Mouse (Mus musculus): Measurements from ENCODE around the gene Gstp2.
A peak's percentile ranks its signal among the peaks of the same experiment; 100 is the strongest.
"Not testable (repeated sequence)": the region's sequence is repeated elsewhere in the genome, so short reads cannot be mapped to it uniquely, and the experiment has no call there.

The Gstp2 gene

DNA sequence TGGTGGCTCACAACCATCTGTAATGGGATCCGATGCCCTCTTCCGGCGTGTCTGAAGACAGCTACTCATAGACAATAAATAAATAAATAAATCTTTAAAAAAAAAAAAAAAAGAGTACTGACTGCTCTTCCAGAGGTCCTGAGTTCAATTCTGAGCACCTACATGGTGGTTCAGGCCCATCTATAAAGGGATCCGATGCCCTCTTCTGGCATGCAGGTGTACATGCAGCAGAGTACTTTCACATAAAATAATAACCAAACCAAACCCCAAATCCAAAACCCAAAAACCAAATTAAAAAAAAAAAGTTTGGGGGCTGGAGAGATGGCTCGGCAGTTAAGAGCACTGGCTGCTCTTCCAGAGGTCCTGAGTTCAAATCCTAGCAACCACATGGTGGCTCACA lies 3.2 kb upstream of the Gstp2 start:
- not testable (repeated sequence) for DNase-seq (ENCODE audit: low spot score in 2 of 2)

DNA sequence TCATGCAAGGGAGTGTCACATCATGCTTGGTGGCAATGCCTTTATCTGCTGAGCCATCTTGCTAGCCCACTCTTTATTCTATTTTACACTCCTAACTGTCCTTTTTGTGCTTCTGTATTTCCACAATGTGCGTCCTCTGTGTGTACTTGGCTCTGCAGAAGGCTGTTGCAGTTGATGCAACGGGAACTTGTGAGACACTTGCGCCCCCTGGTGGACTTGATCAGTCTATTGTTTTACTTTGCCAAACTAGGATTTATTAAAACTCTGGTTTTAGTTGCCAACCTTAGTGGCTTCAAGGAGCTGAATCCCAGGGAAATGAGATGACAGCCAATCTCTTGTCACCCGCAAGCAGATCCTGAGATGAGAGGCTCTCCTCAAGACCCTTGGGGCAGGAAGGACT lies 2.0 kb upstream of the Gstp2 start:
- DNase-seq (ENCODE audit: low spot score in 2 of 2): peak; percentile 59 to 77

DNA sequence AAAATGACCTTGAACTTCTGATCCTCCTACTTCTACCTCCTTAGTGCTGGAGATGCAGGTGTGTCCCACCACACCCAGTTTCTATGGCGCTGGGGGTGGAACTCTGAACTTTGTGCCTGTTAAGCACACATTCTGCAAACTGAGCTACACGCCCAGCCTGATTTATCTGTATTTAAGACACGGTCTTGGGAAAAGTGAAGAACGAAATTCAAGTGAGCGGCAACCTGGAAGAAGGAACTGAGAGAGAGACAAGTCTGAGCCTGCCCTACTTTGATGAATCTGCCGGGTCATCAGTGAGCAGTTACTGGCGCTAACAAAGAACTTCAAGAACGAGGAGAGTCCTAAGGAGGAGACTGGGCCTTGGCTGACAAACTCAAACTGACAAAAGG lies 1.0 kb upstream of the Gstp2 start:
- peak in 1 of 2 experiments; percentile 31 for DNase-seq (ENCODE audit: low spot score in 2 of 2)

DNA sequence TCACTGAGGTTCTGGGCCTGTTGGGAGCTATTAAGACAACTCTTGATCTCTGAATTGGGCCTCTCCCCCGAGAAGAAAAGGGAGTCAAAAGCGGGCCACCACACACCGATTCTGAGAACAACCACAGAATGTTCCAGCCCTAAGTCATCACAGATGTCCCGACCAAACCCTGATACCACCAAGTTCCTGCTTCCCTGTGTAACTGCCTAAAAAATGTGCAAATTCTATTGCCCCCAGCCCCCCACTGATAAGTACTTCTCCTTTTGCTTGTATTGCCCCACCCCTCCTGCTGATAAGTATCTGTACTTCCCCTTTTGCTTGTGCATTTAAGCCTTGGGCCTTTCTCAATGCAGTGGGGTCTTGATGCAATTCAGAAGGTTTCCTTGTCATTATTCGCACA lies 1.7 kb downstream of the Gstp2 start:
- not testable (repeated sequence) for DNase-seq (ENCODE audit: low spot score in 2 of 2)

DNA sequence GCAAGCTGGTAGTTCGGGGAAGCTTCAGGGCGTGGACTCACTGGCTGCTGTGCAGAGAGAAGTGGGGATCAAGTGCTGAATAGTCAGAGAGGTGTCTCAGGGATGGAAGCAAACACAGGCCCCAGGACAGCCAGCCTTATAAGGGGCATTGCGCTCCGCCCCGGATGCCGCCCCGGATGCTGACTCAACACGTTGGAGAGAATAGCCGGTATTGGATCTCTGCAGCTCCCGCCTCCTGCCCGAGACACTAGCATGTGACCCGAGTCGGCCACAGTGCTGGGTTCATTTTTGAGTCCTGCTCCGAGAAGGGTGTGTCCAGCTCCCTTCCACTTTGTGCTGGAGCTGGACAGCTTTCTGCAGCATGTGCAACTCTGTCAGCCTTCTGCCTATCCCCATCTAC lies 3.7 kb downstream of the Gstp2 start:
- peak; percentile 42 to 65 for DNase-seq (ENCODE audit: low spot score in 2 of 2)

DNA sequence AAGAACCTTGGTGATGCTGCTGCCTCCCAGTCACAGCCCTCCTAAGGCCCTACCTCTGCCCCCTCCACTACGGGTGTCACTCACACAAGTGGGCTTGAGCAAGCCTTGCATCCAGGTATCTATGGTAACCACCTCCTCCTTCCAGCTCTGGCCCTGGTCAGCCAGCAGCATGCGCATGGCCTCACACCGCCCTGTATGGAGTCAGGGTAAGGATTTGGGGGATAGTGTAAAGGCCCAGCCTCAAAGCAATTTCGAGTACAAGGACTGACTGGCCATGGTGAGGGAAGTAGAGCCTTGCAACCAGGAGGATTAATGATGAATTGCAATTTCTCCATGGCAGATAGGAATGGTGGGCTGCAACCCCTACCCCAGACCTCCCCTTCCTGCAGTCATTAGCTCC lies 4.3 kb downstream of the Gstp2 start:
- not testable (repeated sequence) for DNase-seq (ENCODE audit: low spot score in 2 of 2)

DNA sequence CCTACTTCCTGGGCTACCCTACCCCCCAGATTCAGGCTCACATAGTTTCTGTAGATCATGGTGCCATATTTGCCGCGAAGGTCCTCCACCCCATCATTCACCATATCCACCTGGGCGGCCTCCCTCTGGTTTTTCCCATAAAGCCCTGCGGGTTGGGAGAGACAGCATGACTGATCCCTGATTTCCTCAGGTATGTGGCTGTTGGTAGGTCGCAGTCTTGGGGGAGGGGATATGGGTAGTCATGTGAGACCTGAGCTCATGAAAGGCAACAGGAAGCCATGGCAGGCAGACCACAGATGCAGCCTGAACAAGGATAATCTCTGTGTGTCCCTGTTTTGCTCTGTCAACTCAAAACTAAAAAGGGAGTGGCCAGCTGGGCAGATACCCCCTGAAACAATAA lies 4.9 kb downstream of the Gstp2 start:
- not testable (repeated sequence) for DNase-seq (ENCODE audit: low spot score in 2 of 2)

DNA sequence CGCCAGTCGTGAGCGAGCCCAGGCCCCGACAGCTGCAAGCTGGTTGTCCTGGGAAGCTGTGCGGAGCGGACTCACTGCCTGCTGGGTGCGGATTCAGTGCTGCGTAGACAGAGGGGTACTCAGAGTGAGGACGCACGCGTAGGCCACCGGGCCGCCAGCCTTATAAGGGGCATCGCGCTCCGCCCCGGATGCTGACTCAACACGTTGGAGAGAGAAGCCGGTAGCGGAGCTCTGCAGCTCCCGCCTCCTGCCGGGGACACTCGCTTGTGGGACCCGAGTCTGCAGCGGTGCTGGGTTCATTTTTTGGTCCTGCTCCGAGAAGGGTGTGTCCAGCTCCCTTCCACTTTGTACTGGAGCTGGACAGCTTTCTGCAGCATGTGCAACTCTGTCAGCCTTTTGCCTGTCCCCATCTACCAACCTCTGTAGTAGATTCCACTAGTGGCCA lies 8.0 kb downstream of the Gstp2 start, which contains the start of gene Gstp1:
TSS of gene Gstp1 (minus strand) at position 198 of the 445 bp plus-strand sequence.
- DNase-seq (ENCODE audit: low spot score in 2 of 2): peak; percentile 86 to 91

DNA sequence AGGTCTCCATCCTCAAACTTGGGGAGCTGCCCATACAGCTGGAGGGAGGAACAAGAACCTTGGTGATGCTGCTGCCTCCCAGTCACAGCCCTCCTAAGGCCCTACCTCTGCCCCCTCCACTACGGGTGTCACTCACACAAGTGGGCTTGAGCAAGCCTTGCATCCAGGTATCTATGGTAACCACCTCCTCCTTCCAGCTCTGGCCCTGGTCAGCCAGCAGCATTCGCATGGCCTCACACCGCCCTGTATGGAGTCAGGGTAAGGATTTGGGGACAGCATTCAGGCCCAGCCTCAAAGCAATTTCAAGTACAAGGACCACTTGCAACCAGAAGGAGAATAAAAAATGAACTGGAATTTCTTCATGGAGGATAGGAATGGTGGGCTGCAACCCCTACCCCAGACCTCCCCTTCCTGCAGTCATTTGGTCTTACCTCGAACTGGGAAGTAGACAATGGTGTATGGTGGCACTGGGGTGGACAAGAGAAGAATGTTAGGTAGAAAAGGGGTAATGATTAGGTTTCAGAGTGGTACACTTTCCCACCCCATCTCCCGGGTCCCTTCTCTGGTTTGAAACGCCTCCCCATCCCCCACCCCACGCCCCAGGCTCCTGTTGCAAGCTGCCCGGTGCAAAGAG lies 8.6 kb downstream of the Gstp2 start:
- not testable (repeated sequence) for DNase-seq (ENCODE audit: low spot score in 2 of 2)

DNA sequence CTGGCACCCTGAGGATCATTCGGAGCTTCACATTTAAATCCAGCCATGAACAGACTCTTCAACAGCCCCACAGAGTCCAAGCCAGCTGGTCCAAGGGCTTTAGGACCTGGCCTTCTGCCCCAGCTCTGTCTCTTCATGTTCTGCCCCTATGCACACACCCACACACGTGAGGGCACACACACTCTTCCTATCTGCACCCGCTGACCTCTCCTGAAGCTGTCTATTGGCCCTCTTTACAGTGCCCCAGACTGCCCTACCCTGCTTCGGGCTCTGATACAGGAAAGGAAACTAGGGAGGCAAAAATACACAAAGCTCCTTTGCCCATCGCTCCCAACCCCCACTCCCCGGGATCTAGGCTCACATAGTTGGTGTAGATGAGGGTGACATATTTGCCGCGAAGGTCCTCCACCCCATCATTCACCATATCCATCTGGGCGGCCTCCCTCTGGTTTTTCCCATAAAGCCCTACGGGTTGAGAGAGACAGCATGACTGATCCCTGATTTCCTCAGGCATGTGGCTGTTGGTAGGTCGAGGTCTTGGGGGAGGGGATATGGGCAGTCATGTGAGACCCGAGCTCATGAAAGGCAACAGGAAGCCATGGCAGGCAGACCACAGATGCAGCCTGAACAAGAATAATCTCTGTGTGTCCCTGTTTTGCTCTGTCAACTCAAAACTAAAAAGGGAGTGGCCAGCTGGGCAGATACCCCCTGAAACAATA lies 9.3 kb downstream of the Gstp2 start:
- no peak for DNase-seq (ENCODE audit: low spot score in 2 of 2)

DNA sequence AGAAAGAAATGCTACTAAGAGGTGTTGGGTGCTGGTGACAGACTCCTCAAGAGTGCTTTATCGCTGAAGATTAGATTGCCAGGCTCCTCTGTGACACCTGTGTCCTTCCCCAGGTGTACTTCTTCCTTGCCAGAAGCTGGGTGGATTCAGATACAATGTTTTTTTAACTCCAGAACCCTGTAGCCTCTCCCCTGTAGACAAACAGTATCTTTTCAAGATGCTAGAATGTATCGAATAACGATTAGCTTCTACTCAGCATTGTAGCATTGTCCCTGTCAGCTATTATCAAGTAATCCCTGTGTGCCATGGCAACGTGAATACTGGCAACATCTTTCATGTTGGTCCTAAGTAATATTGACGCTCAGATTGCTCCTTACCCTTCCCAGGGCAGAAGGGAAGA lies 12.1 kb downstream of the Gstp2 start:
- DNase-seq (ENCODE audit: low spot score in 2 of 2): no peak

DNA sequence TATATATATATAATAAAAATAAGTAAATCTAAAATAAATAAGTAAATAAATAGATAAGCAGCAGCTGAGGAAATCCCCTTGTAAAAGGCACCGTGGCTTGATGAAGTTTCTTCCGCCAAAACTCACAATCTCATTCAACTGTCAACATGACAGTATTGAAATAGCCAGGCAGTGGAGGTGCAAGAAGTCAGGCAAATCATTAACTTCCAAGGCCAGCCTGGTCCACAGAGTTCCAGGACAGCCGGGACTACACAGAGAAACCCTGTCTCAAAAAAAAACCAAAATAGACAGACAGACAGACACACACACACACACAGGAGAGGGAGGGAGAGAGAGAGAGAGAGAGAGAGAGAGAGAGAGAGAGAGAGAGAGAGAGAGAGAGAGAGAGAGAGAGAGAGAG lies 12.5 kb downstream of the Gstp2 start:
- no peak for DNase-seq (ENCODE audit: low spot score in 2 of 2)

DNA sequence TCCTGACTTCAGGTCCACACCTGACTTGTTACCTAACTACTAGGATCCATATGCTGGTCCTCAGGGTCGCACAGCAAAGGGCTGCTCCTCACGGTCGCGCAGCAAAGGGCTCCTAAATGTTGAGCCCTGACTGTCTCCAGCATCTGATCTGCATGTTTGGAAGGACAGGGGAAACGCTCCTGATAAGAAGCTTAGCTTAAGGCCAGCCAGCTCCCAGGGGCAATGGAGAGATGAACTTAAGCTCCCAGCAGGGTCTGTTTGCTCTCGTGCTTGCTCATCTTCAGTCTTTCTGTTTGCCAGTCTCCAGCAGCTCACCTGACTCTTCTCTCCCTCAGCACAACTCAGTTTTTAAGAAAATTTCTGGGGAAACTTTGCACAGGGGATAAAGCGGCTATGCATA lies 13.2 kb downstream of the Gstp2 start:
- DNase-seq (ENCODE audit: low spot score in 2 of 2): no peak

DNA sequence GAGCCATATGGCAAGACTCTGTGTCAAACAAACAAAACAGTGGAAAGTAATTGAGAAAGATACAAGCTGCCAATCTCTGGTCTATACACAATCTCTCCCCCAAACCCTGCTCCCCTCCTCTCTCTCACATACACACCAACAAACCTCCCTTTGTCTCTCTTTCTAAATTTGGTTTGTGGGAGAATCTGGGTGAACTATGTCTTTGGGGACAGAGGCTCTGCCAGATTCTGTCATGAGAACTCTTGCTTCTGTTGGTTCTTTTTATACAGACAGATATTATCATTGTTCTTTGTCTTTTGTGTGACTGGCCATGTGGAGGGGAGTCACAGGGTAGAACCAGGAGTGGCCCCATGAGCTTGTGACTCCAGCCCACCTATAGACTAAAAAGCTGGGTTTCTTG lies 18.2 kb downstream of the Gstp2 start:
- DNase-seq (ENCODE audit: low spot score in 2 of 2): no peak

DNA sequence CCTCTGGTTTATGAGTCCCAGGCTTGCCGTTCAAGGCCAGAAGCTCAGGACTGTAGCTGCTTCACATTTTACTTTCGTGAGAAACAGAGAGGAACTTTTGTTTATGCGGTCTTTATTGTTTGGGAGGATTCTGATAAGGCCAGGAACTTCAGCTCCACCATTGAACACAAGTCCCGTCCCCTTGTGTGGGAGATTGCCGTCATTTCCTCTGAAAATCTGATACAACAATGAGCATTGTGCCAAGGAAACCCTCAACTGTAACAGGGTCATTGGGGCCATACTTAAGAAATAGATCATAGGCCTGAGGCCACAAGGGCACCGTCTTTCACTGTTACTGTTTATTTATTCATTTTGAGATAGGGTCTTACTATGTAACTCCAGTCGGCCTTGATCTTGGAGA lies 22.6 kb downstream of the Gstp2 start:
- DNase-seq (ENCODE audit: low spot score in 2 of 2): no peak

DNA sequence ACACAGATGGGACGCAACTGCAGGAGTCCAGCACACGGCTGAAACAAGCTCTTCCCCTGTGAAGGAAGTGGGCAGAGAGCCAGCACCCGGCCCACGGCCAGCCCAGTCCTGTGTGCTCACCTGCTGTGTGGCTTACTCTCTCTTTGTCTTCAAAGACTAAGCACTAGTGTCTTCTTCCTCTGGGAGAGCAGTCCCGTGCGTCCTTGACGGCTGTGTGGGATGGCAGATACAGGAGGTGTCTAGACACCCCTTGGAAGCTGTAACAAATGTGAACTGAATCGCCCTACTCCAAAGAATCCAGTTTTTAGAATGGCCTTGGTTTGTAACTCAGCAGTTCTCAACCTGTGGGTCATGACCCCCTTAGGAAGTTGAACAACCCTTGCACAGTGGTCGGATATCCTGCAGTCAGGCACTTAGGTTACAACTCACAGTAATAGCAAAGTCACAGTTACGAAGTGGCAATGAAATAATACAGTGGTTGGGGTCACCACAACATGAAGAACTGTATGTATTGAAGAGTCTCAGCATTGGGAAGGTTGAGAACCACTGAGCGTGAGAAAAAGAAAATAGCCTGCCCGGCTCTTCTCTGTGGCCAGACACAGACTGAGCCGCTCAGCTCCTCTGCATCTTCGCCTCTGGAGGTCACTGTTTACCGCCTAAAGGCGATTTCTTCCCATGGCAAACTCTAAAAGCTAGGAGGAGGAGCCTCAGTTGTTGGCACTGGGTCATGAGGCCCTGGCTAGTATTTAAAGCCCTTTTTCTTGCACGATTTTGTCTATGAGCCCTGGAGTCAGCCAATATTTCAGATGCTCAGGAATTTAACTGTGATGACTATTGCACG lies 26.9 kb downstream of the Gstp2 start:
- DNase-seq (ENCODE audit: low spot score in 2 of 2): peak; percentile 81 to 88

DNA sequence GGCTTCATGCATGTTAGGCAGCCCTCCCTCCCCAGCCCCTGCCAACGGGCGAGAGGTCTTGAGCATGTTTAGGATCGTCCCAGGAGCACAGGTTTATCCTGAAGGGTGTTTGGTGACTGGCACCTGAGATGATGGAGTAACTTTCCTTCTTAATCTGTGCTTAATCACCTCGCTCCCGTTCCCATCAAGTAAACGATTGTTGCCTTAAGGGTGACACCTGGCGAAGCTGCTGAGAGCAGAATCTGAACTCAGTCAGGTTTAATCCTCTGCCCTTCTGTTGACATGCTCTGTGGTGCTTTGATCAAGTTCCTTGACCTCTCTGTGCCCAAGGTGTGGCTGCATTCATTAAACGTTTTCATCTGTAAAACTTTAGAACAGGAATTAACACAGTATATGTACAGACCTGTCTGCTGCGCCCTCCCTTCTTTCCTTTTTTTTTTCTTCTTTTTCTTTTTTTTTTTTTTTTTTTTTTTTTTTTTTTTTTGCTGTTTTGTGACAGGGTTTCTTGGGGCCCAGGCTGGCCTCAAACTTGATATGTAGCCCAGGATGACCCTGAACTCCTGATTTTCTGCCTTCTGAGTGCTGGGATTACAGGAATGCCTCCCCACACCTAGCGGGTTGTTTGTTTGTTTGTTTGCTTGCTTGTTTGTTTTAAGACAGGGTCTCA lies 27.8 kb downstream of the Gstp2 start:
- DNase-seq (ENCODE audit: low spot score in 2 of 2): no peak

DNA sequence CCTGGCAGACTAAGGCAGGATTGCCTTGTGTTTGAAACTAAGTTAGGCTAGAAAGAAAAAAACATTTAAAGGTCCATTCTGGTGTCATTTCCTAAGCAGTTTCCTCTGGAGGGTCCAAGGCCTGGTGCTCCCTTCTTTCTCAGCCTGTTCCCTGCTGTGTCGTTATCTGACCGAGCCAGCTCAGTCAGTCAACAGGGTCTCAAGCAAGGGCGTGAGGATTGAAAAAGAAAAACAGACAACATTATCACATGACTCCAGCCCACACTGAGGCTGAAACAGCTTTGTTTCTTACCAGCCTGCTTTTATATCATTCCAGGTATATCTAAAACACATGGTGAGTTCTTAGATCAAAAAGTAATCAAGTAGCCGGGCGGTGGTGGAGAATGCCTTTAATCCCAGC lies 30.2 kb downstream of the Gstp2 start:
- no peak for DNase-seq (ENCODE audit: low spot score in 2 of 2)

DNA sequence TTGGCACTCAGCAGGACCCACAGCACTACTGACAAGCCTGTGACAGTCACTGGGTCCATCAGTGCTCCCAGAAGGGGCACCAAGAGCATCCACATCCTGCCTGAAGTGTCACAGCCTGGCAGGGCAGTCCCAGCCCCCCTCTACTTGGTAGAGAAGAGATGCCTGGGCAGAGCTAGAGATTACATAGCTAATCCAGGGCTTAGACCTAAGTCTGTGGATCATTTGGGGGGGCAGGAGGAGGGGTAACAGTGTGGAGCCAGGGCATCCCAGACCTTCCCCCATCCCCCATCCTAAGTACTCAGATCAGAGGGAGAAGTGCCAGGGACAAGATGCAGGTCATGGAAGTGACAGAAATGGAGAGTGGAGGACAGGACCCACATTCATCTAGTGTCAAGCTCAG lies 31.0 kb downstream of the Gstp2 start:
- DNase-seq (ENCODE audit: low spot score in 2 of 2): no peak

DNA sequence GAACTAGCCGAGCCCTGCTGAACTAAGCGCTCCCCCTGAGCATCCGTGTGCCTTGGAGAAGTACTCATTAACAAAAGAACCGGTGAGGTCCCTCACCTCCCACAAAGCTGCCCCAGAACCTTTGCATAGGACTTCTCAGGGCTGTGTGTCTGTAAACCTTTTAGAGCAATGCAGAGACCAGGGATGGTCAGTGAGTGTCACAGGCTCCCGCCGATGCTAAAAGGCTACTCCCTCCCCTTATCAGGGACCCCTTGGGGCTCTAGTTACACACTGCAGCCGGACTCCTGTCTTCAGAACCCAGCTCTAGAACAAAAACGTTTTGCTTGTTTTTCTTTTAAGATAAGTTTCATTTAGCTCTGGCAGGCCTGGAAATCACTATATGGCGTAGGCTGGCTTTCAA lies 32.8 kb downstream of the Gstp2 start:
- no peak for DNase-seq (ENCODE audit: low spot score in 2 of 2)

DNA sequence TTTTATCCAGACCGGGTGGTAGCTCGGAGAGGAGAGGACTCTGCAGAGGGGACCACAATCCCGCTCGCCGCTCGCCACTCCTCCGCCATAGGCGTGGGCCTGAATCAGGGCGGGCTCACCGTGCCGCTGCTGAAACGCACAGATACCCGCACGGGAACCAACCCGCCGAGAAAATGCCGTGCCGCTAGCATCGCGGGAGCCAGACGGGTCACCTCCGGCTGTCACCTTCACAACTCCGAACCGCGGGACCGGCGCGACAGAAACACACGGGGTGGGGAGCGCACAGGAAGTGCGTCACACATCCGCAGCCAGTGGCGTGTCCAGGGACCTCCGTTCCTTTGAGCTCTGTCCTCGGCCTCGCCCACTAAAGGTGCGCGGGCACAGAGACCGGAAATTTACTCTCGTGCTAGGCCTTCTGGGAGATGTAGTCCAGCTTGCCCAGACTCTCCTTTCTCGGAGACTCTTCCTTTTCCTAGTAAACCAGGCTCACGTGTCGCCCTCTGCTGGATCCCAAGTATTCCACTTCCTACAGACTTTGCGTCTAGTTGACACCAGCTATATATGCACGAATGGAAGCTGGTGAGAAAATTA lies 33.3 kb downstream of the Gstp2 start, which contains the start of gene Ndufv1:
TSS of gene Ndufv1 (minus strand) at position 375 of the 591 bp plus-strand sequence.
- DNase-seq (ENCODE audit: low spot score in 2 of 2): peak; percentile 93 to 97
